Mouse (Mus musculus) neural tube, postnatal 0 days (tissue): ENCODE data around the gene A730061H03Rik. TPM values are rescaled to one million over a fixed set of nuclear protein-coding genes. Genes with fewer than 3 reads are reported as not detected.

Source experiments
- polyA plus RNA-seq: library from polyadenylated mRNA; unstranded; fragments of >200 nt; fragmentation: Nextera tagmentation; extraction: Ambion mirVana; gene quantifications from 2 replicates; pipeline ENCODE4 v1.2.1, GENCODE M21; 2015

Gene A730061H03Rik
- 0.83 and 1.1 TPM in 2 replicates for polyA plus RNA-seq

DNA sequence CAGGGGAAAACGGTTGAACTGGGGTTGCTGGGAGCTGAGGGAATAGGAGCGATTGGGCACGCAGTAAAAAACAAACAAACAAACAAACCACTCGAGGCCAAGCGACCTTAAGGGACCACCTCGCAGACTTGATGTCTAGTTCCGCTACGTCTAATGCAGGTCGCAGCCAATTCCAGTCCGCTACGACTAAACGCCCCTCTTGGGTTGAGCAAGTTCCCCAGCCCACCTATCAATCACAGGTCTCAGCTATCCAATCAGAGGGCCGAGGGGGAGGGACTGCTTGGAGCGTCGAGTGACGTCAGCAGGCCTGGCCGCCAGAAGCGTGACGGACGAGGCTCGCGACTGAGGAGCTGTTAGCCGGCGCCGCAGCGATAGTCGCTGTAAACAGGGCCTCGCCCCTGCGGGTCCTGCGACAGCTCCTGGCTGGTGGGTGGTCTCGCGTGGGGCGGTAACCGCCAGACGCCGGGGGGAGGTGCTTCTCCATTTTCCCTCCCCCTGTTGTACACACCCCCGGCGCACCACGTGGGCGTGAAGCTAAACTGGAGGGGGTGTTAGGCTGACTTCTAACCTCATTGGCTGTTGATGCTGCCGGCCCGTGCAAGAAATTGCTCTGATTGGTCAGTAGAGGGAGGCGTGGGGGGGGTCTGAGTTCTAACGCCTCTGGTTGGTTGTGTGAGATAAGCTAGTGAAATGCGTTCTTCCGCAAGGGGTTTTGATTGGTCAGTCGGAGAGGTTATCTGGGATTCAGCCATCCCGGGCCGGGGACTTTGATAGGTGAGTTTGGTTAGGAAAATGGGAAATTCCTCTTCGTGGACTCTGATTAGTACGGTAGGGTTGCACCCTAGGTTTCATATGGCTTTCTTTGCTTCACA, at the start of gene A730061H03Rik:
Gene A730061H03Rik, minus strand, starts transcription at position 205 of the 872 bp plus-strand sequence.

DNA sequence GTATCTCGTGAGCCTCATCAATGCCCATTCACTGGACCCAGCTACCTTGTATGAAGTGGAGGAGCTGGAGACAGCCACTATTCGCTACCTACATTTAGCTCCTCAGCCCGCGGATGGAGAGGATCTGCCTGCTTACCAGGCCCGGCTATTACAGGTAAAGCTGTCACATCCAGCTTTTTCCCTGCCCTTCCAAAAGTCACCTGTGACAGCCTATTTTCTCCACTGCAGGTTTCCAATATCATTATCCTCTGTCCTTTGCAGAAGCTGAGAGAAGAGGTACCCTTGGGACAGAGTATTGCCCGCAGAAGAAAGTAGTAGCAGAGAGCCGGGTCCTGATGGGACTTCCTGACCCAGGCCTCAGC, 43.0 kb upstream of the A730061H03Rik start, which contains the start of gene Irf9:
Gene Irf9, plus strand, starts transcription at position 301 of the 362 bp plus-strand sequence.

DNA sequence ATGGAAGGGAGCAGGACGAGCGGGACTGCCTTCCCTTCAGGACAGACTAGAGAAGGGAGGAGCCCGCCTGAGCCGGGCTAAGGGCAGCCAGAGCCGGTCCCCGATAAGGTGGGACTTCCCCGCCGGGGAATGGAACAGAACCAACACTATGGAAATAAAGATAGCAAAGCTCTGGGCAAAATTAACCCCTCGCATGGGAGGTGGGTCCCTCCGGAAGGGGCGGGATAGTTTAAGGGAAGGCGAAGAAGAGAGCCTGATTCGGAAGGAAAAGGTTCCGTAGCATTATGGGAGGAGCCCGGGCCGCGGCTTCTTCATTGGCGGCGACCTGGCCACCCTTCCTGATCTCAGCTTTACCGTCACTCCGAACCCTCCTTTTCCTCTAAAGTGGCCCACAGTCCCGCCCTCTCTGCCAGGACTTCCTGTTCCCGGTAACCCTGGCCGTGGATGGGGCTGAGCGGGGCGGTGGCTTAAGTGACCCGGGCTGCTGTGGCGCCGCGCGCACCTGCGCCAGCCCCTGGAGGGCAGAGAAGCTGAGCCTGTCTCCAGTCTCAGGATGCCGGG, 31.2 kb upstream of the A730061H03Rik start, which contains the start of gene Rnf31:
Gene Rnf31, plus strand, starts transcription at position 378 of the 561 bp plus-strand sequence.

DNA sequence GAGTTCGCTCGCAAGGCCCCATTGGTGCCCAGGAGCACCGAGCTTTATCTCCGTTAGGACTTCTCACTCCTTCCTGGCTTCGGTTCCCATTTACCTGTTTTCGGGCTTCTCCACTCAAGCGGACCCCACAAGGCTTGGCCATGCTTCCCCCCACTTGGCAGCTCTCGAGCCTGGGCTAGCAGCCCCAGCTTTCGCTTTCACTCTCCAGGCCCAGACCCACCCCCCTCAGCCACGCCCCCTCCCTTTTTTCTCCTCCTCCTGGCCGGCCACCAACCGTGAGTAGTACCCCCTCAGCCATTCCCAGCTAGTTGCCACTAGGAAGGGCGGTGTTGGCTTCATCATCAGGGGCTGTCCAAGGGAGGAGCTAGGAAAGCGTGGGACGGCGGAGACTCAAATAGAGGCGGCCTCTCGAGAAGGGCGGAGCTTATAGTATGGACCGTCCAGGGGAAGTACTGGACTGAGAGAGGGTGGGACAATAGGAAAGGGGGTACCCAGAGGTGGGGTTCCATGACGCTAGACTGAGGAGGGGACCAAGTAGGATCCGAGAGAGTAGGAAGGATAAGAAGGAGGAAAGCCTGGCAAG, 30.6 kb upstream of the A730061H03Rik start, which contains the start of gene Psme2:
Gene Psme2, minus strand, starts transcription at position 366 of the 583 bp plus-strand sequence.

DNA sequence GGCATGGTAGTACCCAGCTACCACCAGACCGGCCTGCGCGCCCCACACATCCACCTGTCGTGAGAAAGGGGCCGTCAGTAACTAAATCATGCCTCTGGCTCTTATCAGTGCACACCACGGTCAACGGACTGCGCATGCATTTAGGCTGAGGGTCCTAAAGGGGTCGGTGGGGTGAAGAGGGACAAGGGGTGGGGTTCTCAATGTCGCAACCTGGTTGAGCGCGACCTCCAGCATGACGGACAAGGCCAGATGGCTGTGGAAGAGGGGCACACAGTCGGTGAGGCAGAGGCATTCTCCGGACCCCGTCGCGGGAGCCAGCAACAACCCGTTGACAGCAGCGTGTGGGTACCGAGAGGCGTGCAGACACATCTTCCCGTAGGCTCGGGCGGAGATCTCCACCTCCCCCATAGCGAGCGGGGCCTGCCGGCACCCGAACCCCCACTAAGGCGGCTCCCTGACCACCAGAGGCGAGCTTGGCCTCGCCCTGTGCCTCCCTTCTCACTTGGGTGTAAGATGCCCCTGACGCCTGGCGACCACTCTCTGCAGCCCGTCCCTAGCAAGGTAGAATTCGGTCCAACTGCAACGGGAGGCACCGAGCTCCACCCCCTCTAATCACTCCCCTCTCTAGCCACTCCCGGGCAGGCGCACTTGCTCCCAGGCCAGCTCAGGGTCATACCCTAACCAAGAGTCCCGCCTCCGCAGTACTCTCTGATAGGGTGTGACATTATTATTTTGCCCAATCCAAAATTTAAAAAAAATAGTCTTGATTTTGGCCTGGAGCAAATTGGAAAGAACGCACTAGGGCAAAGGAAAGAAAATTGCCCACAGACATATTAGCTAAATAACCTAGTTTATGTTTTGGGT, 24.7 kb upstream of the A730061H03Rik start, which contains the start of gene Emc9:
Gene Emc9, minus strand, starts transcription at position 601 of the 864 bp plus-strand sequence.

DNA sequence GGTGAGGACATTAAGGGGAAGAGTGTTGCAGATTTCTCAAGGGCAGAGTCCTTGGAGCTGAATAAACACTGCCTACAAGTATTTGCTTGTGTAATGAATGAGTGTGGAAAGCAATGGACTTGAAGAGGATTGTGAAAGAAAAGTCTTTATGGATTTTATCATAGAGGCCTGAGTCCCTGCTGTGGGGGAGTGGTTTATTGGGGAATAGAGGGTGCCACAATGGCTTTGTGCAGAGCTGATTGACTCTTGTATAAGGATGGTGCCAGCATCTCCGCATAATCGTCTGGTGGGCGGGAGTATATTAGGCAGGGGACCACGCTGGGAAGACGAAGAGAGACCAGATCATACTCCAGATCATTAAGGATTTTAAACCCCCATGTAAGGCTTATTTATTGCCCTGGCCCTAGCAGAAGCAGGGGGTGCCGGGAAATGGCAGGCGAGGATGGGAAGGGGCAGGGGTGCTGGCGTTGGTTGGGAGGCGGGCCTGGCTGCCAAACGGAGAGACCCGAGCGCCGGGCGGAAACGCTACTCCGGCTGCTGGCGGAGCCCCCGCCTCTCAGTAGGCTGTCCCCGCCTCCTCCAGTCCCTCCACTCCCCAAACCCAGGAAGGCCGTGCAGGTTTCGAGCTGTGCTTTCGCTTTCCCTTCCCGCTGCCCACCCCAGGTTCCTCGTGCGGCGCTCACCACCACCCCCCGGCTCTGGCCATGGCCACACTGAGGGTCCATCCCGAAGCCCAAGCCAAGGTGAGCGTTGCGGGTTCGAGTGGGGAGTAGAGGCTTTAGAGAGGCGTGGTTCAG, 17.9 kb upstream of the A730061H03Rik start, which contains the start of gene Psme1:
Gene Psme1, plus strand, starts transcription at position 253 of the 797 bp plus-strand sequence.

DNA sequence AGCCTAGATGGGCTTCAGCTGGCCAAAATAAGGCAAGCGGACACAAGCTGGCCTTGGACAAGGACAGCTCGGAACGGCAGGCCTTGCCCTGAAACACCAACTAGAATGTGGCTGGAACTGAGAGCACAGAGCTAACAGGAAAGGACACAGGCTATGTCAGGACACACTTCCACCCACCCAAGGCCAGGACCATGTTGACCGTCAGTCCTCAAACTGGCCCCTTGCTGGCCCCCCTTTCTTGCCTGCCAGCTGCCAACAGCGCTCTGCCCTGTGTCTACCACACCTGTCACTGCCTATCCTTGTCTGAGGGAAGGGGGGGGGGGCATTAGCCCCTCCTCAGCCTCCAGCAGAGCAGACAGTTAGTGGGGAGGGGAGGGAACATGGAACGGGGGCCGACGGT, 15.1 kb upstream of the A730061H03Rik start, which contains the start of gene Fitm1:
Gene Fitm1, plus strand, starts transcription at position 316 of the 400 bp plus-strand sequence.

DNA sequence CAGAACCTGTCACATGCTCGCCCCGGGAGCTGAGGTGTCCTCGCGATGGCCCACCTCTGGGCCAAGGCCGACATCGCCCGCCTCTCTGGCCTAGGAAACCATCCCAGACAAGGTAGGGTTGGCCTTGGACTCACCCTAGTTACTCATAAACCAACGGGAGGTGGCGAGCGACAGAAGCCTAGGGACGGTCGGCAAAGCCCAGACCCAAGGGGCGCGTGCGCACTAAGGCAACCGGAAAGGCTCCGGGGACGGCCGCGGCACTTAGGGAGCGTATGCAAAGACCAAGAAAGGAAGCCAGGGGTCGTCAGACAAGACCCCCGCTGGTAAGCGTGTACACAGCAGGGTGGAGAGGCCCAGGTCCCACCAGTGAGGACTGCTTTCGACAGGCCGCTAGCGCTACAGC, 406 bp downstream of the A730061H03Rik start, which contains the start of gene Dcaf11:
Gene Dcaf11, plus strand, starts transcription at position 208 of the 403 bp plus-strand sequence.

DNA sequence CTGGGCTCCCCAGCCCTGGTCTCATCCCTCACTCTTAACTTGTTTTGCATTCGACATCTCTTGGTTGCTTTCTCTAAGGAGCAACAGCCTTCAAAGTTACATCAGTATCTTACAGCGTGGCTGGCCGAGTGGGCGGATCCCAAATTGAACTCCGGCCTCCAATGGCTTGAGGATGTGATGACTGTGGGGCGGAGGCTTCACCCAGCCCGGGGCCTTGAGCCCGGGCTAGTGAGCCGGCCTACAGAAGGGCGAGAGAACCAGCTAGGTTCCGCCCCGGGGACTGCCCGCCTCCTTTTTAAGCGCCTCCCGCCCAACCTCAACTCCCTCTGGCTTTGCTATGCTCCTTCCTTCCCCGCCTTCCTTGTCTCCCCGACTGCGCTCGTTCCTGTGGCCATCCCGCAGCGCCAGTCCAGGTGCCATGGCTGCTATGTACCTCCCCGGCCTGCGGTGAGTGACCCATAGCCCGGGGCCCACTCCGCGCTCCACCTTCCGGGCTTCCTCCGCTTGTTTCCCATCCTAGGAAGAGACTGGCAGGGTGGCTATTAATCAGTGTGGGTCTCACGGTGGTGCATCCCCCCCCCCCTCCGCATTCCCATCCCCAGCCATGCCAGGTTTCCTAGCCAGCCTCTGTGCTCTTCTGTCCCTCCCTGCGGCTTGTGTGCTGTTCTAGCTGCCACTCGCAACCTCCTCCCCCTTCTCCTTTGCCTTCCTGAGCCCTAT, 20.0 kb downstream of the A730061H03Rik start, which contains the start of gene Pck2:
Gene Pck2, plus strand, starts transcription at position 200 of the 720 bp plus-strand sequence.

DNA sequence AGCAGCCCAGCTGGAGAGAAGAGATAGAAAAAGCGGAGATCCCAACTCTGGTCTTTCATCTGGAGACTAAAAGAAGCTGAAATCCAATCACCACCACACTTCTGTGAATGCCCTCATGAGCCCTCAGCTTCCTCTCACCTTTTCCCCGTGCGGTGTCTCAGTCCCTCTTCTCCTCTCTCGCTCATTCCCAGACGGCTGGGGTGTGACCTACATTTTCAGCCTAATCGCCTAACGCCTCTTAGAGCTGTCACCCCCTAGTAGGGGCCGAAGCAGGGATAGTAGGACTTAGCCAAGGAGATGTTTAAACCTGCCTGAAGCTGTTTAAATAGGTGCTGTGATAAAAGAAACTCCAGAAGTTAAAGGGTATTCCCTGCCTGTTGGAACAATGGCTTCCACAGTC, 35.4 kb downstream of the A730061H03Rik start, which contains the start of gene Nrl:
Gene Nrl, minus strand, starts transcription at position 197 of the 400 bp plus-strand sequence.

DNA sequence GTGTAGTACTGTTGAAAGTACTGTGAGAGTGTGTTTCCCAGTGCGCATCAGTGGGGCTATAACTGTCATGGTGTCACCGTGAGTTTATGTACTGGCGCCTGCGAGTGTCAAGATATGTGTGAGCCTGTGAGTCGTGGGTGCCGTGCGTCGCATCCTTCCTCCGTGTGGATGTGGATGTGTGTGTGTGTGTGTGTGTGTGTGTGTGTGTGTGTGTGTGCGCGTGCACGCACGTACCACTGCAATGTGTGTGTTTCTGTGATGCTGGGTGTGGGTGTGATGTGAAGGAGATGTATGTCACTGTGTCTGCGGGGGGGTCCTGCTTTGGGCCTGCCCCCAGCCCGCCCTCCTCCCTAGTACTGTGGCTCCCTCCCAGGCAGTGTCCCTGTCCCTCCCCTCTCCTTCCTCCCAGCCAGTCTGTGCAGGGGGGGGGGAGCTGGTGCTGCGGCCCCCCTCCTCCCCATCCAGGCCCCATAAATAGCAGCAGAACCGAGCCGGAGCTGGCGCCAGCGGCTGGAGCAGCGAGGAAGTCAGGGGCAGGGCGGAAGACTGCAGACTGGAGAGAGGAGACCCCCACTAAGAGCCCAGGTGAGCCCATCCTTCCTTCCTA, 50.0 kb downstream of the A730061H03Rik start, which contains the start of gene Cpne6:
Gene Cpne6, plus strand, starts transcription at position 321 of the 607 bp plus-strand sequence.

Other genes starting within 250 kb of the A730061H03Rik start
- 23.9 and 29.2 TPM in 2 replicates for gene Dhrs4, start 81.6 kb downstream of the A730061H03Rik start, polyA plus RNA-seq
- gene Carmil3, start 69.8 kb downstream of the A730061H03Rik start, polyA plus RNA-seq = 22.4 and 27.9 TPM in 2 replicates
- 72.7 and 73.7 TPM in 2 replicates for gene Cpne6, start 50.0 kb downstream of the A730061H03Rik start, polyA plus RNA-seq
- 0.53 and 0.66 TPM in 2 replicates for gene Nrl, start 35.4 kb downstream of the A730061H03Rik start, polyA plus RNA-seq
- 28.3 and 29.6 TPM in 2 replicates for gene Pck2, start 20.1 kb downstream of the A730061H03Rik start, polyA plus RNA-seq
- 77.2 and 77.8 TPM in 2 replicates for gene Dcaf11, start 400 bp downstream of the A730061H03Rik start, polyA plus RNA-seq
- gene Fitm1, start 15.2 kb upstream of the A730061H03Rik start, polyA plus RNA-seq = 0.32 TPM in 1 of 2 replicates, not detected in the other
- 218 and 246 TPM in 2 replicates for gene Psme1, start 17.7 kb upstream of the A730061H03Rik start, polyA plus RNA-seq
- gene Emc9, start 24.9 kb upstream of the A730061H03Rik start, polyA plus RNA-seq = 92.8 and 99.8 TPM in 2 replicates
- 154 and 183 TPM in 2 replicates for gene Psme2, start 30.7 kb upstream of the A730061H03Rik start, polyA plus RNA-seq
- 16.4 and 23.6 TPM in 2 replicates for gene Rnf31, start 31.3 kb upstream of the A730061H03Rik start, polyA plus RNA-seq
- 10.0 and 13.8 TPM in 2 replicates for gene Irf9, start 43.2 kb upstream of the A730061H03Rik start, polyA plus RNA-seq
- 14.5 and 14.7 TPM in 2 replicates for gene Rec8, start 57.6 kb upstream of the A730061H03Rik start, polyA plus RNA-seq
- 91.3 and 115 TPM in 2 replicates for gene Ipo4, start 75.6 kb upstream of the A730061H03Rik start, polyA plus RNA-seq
- gene Gm49378, start 77.5 kb upstream of the A730061H03Rik start, polyA plus RNA-seq = 1.4 and 1.9 TPM in 2 replicates
- 56.4 and 60.8 TPM in 2 replicates for gene Tm9sf1, start 83.4 kb upstream of the A730061H03Rik start, polyA plus RNA-seq
- gene Tssk4, start 89.8 kb upstream of the A730061H03Rik start, polyA plus RNA-seq = 0.18 and 0.27 TPM in 2 replicates
- 73.9 and 80.1 TPM in 2 replicates for gene Mdp1, start 100.1 kb upstream of the A730061H03Rik start, polyA plus RNA-seq
- 39.0 and 39.8 TPM in 2 replicates for gene Gmpr2, start 111.5 kb upstream of the A730061H03Rik start, polyA plus RNA-seq
- gene Nedd8, start 111.7 kb upstream of the A730061H03Rik start, polyA plus RNA-seq = 600 and 637 TPM in 2 replicates
- 23.1 and 26.2 TPM in 2 replicates for gene Tinf2, start 121.4 kb upstream of the A730061H03Rik start, polyA plus RNA-seq
- gene Tgm1, start 153.5 kb upstream of the A730061H03Rik start, polyA plus RNA-seq = 0.19 and 0.46 TPM in 2 replicates
- gene Rabggta, start 161.9 kb upstream of the A730061H03Rik start, polyA plus RNA-seq = 51.6 and 55.1 TPM in 2 replicates
- 98.5 and 99.2 TPM in 2 replicates for gene Dhrs1, start 185.3 kb upstream of the A730061H03Rik start, polyA plus RNA-seq
- gene Nop9, start 185.3 kb upstream of the A730061H03Rik start, polyA plus RNA-seq = 18.9 and 24.6 TPM in 2 replicates
- 0.57 and 0.76 TPM in 2 replicates for gene Cideb, start 198.1 kb upstream of the A730061H03Rik start, polyA plus RNA-seq
- gene Ltb4r2, start 201.0 kb upstream of the A730061H03Rik start, polyA plus RNA-seq = 0.50 and 0.74 TPM in 2 replicates
- 0.38 and 1.1 TPM in 2 replicates for gene Ltb4r1, start 205.6 kb upstream of the A730061H03Rik start, polyA plus RNA-seq
- 2.4 and 2.6 TPM in 2 replicates for gene Adcy4, start 223.7 kb upstream of the A730061H03Rik start, polyA plus RNA-seq
- 1.4 and 1.5 TPM in 2 replicates for gene Ripk3, start 228.5 kb upstream of the A730061H03Rik start, polyA plus RNA-seq